Mouse (Mus musculus) limb, embryonic 10.5 days (tissue): ENCODE data around the gene Pxylp1. TPM values are rescaled to one million over a fixed set of nuclear protein-coding genes. Genes with fewer than 3 reads are reported as not detected.
A peak's percentile ranks its signal among the peaks of the same experiment; 100 is the strongest.

ENCODE experiments used
- DNase-seq: peaks from one replicate; pipeline ENCODE4 v3.0.0-alpha.2; 2017; ENCODE audit warnings: low spot score
- H3K27ac ChIP-seq: fragments of 300-500 bp; sonication (generic); 2 replicates; pipeline ENCODE4 v1.5.1; 2016; ENCODE audit warnings: mild to moderate bottlenecking
- H3K27me3 ChIP-seq: fragments of 300-500 bp; sonication (generic); 2 replicates; pipeline ENCODE4 v1.6.1; 2016; ENCODE audit warnings: low read depth, mild to moderate bottlenecking; ENCODE audit not compliant: poor library complexity, severe bottlenecking
- H3K36me3 ChIP-seq: fragments of 300-500 bp; sonication (generic); 2 replicates; pipeline ENCODE4 v1.6.1; 2016; ENCODE audit warnings: mild to moderate bottlenecking, moderate library complexity
- H3K4me1 ChIP-seq: fragments of 300-500 bp; sonication (generic); 2 replicates; pipeline ENCODE4 v1.6.1; 2016
- H3K4me3 ChIP-seq: fragments of 300-500 bp; sonication (generic); 2 replicates; pipeline ENCODE4 v1.5.1; 2016; ENCODE audit warnings: mild to moderate bottlenecking, moderate library complexity
- H3K9me3 ChIP-seq: fragments of 300-500 bp; sonication (generic); replicated peaks from 2 replicates; pipeline ENCODE4 v1.6.1; 2016; ENCODE audit warnings: mild to moderate bottlenecking
- WGBS: fragments of 180-500 bp; shearing (Covaris S2); methylation state at CpG from one replicate; pipeline ENCODE4 v1.1.7; 2016; 5-methylcytosine and 5-hydroxymethylcytosine counted together
- polyA plus RNA-seq: library from polyadenylated mRNA; unstranded; fragments of >200 nt; fragmentation: Nextera tagmentation; extraction: Ambion mirVana; gene quantifications from 2 replicates; pipeline ENCODE4 v1.2.1, GENCODE M21; 2016

Pxylp1 gene
- polyA plus RNA-seq, 1 experiment from 2014 or later: 15.3 TPM

DNA sequence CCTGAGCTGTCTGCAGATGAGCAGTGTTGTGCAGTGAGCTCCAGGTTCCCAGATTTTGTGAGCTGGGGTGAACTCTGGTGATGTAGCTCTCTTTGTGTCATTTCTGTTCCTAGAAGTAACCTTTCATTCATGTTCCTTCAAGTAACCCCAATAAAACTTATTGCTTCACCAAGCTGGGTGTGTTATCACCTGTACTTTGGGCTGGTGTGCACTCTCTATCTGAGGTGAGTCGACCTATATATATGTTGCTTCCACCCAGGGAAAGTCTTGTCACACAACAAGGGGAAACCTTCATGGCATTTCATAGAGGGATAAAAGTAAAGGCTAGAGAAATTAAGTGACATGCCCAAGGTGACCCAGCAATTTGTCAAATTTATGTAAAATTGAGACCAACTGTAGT, 17.0 kb upstream of the Pxylp1 start:
- no peaks in the 10 kb centered on the region for H3K9me3 ChIP-seq
- no peak for DNase-seq
- H3K27ac ChIP-seq: no peak overlapping the region
- H3K27me3 ChIP-seq: no peaks in the 10 kb centered on the region
- WGBS: 89% methylated on average over 1 of the region's 1 CpGs
- H3K36me3 ChIP-seq: no peaks in the 10 kb centered on the region
- H3K4me1 ChIP-seq: no peaks in the 10 kb centered on the region
- no peak overlapping the region for H3K4me3 ChIP-seq

DNA sequence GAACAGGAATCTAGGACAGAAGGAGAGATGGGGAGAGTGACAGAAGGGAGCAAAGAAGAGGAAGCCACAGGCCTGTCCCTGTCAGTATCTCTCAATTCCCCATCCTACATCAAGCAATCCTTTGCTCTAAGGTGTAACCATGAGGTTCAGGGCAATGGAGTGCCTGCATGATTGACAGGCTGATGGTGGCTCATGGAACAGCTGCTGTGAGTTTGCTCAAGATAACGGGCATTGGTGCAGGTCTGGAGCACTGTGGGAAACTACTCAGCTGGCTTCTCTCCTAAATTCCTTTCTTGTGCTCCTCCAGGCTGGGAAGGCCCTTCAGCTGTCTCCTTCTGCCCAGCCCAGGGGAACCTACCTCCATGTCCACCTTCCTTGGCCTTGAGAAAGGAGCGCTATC, 16.3 kb upstream of the Pxylp1 start:
- Histone ChIP-seq H3K27ac (no peak overlapping the region), H3K27me3 (no peaks in the 10 kb centered on the region), H3K4me3 (no peak overlapping the region), H3K36me3 (no peaks in the 10 kb centered on the region), H3K4me1 (no peaks in the 10 kb centered on the region), H3K9me3 (no peaks in the 10 kb centered on the region)
- DNase-seq: no peak
- 81% methylated on average over 2 of the region's 2 CpGs for WGBS

DNA sequence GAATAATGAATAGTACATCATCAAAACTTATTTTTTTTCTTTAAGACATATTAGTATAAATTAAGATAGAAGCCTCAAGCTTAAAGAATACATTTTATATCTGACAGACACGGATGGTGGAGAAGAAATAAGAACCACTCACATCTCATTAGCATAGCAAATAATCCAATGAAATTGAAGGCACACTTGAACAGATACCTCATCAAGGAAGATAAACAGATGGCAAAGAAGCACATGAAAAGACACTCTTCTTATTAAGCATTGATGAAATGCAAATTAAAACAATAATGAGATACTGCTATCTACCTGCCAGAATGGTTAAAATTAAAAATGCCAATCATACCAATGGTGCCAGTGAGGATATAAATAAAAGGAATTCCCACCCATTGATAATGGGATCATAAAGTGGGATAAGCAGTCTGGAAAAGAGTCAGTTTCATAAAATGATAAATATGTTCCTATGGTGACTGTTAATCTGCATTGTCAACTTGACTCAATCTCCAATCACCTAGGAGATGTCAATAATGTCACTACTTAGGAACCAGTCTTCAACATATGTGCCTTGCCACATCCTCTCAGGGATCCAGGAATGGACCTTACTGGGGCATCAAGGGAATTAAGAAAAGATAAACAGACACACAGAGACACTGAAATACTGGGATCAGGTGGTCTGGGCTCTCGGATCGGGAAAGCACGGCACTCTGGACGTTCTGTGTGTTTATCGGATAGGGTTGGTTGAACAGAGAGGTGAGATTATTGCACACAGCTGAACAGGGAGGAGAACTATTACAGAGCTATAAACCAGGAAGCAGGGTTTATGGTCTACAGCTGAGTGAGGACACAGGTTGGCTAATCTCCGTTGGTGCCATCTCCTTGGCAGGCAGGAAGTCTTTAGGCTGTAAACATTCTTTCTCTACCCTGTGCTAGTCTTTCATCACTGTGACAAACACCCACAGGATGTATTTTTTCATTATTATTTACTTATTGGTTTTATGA, 12.2 kb upstream of the Pxylp1 start:
- Histone ChIP-seq H3K27me3 (no peaks in the 10 kb centered on the region), H3K9me3 (no peaks in the 10 kb centered on the region), H3K4me1 (no peaks in the 10 kb centered on the region), H3K4me3 (no peak overlapping the region), H3K27ac (no peak overlapping the region), H3K36me3 (no peaks in the 10 kb centered on the region)
- 82% methylated on average over 7 of the region's 7 CpGs for WGBS
- DNase-seq: no peak

DNA sequence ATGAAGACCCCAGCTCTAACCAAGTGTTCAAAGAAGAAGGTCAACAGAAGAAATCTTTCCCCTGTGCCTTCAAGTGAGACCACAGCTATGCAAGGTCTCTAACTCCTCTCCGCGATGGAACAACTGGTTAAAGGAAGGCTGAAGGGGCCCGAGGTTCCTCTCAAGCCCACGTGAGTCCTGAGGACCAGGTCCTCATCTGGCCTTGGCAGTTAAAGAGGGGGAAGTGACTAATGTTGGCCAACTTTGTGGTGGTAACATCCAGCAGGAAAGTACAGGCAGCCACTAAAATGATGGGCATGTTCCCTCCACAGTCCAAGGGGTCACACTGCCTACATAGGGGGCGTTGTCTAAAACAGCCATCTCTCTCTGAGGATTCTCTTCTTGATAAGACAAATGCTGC, 7.2 kb upstream of the Pxylp1 start:
- WGBS: 87% methylated on average over 5 of the region's 5 CpGs
- Histone ChIP-seq H3K27ac (no peak overlapping the region), H3K4me3 (no peak overlapping the region), H3K27me3 (no peaks in the 10 kb centered on the region), H3K36me3 (no peaks in the 10 kb centered on the region), H3K4me1 (no peaks in the 10 kb centered on the region), H3K9me3 (no peaks in the 10 kb centered on the region)
- DNase-seq: no peak

DNA sequence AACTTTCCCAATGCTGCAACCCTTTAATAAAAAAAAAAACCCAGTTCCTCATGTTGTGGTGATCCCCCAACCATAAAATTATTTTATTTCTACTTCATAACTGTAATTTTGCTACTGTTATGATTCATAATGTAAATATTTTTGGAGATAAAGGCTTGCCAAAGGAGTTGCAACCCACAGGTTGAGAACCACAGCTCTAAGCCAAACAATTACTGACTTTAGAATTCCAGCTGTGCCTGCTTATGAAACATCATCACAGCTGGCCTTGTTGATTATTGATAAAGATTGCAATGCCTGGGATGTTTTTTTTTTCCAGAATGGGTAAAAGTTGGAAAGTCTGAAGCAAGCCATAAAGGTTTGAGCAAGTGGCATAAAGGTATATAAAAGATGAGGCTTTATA, 6.5 kb upstream of the Pxylp1 start:
- Histone ChIP-seq H3K4me1 (no peaks in the 10 kb centered on the region), H3K27ac (no peak overlapping the region), H3K36me3 (no peaks in the 10 kb centered on the region), H3K4me3 (no peak overlapping the region), H3K27me3 (no peaks in the 10 kb centered on the region), H3K9me3 (no peaks in the 10 kb centered on the region)
- DNase-seq: no peak

DNA sequence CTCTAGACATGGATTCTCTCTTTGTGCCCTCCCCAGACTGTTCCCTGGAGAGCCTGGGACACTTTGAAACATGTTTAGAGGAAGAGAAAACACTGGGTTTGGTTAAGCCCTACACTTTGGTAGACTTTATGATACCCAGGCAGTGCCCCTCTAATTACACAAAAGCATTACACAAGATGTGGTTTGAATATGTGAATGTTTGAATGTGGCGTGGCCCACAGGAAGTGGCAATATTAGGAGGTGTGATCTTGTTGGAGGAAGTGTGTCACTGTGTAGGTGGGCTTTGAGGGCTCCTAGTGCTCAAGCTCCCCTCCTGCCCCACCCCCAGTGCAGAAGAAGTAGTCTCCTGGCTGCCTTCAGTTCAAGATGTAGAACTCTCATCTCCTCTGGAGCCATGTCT, 4.2 kb upstream of the Pxylp1 start:
- WGBS: 88% methylated on average over 1 of the region's 1 CpGs
- peaks cover 18% of the 10 kb centered on the region for H3K4me1 ChIP-seq
- H3K27me3 ChIP-seq: no peaks in the 10 kb centered on the region
- H3K36me3 ChIP-seq: no peaks in the 10 kb centered on the region
- no peak overlapping the region for H3K4me3 ChIP-seq
- no peaks in the 10 kb centered on the region for H3K9me3 ChIP-seq
- H3K27ac ChIP-seq: no peak overlapping the region
- no peak for DNase-seq

DNA sequence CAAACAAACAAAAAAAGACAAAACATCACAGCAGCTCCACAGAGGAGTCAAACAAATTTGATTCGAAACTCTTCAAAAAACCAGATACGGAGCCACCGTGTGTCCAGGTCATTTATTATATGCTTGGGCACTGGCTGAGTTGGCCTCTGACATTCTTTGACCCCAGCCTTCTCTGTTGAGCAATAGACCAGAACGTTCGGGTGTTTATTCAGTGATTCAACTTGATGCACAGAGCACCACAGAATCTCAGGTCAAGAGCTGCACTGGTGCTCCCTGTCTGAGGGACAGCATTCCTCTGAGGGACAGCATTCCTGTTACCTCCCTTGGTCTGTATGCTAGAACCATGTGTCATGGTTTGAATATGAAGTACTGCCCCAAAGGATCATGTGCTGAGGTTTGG, 1.1 kb upstream of the Pxylp1 start:
- H3K27me3 ChIP-seq: peaks cover 15% of the 10 kb centered on the region
- H3K4me1 ChIP-seq: peaks cover 43% of the 10 kb centered on the region
- no peak for DNase-seq
- 73% methylated on average over 5 of the region's 5 CpGs for WGBS
- H3K27ac ChIP-seq: peak overlapping the region; percentile 42; the same call in 1 of the 2 replicates
- no peaks in the 10 kb centered on the region for H3K36me3 ChIP-seq
- H3K9me3 ChIP-seq: no peaks in the 10 kb centered on the region
- H3K4me3 ChIP-seq: no peak overlapping the region

DNA sequence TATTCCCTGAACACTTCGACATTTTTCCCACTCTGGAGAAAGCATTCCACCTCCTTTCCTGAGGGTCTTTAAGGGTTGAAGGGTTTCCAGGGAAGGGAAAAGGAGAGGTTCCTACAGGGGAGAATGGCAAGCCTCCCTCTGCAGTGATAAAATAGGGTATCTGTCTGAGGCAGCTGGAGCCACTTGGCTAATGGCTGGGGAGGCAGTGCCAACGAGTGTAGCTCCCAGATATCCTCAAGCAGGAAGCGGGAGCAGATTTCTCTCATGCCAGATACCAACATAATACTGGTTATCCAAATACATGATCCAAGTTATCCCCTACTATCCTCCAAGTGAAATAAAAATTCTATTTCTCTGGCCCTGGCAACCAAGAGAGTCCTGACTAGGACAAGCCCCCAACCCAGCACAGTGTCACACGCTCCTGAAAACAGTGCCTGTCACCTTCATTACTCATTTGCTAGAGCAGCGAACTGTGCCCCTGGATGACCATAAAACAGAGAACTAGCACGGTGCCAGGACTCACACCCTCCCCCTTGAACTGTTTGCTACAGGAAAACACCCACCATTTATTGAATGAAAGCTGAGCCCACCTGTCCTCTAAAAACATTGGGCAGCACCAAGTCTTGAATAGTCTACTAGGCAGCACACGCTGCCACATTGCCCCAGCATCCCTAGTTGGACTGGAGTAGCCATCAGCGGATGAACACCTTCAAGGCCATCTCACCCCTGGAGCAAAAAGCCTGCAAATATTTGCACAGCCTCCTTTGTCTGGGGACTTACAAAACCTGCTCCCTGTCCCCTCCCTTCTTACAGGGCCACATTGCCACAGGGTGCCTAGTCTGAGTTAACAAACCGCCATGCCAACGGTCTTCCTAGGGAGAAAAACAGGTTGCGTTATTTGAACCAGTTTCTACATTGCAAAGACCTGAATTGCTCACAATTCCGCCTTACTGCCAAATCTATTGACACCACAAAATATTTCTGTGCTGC, 833 bp downstream of the Pxylp1 start:
- H3K9me3 ChIP-seq: no peaks in the 10 kb centered on the region
- peaks cover 34% of the 10 kb centered on the region for H3K27me3 ChIP-seq
- 74% methylated on average over 12 of the region's 12 CpGs for WGBS
- peak overlapping the region; percentile 32; the same call in 1 of the 2 replicates for H3K27ac ChIP-seq
- DNase-seq: no peak
- H3K4me1 ChIP-seq: peaks cover 56% of the 10 kb centered on the region
- no peaks in the 10 kb centered on the region for H3K36me3 ChIP-seq
- H3K4me3 ChIP-seq: no peak overlapping the region

DNA sequence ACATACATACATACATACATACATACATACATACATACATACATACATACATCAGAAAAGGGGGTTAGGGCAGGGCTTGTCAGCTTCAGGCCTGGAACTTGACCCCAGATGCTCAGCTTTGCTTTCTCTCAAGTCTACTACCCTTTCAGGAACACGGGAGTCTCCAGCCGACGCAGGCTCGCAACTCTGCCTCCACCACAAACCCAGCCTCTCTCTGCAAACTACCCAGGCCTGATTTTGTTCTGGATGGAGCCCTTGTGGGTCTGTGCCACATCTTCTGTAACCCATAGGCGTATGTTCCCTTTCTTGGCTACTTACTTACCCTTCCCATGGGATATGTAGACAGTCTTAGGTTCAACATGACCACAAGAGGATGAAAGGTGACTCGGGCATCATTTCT, 1.7 kb downstream of the Pxylp1 start:
- 92% methylated on average over 6 of the region's 6 CpGs for WGBS
- Histone ChIP-seq H3K27ac (no peak overlapping the region), H3K4me1 (peaks cover 58% of the 10 kb centered on the region), H3K9me3 (no peaks in the 10 kb centered on the region), H3K27me3 (peaks cover 39% of the 10 kb centered on the region), H3K4me3 (no peak overlapping the region), H3K36me3 (no peaks in the 10 kb centered on the region)
- no peak for DNase-seq

- DNase-seq: no peak
- Histone ChIP-seq H3K9me3 (no peaks in the 10 kb centered on the region), H3K4me3 (no peak overlapping the region), H3K4me1 (peaks cover 58% of the 10 kb centered on the region), H3K36me3 (no peaks in the 10 kb centered on the region), H3K27me3 (peaks cover 39% of the 10 kb centered on the region), H3K27ac (peak overlapping the region; percentile 94)
- WGBS: 85% methylated on average over 6 of the region's 6 CpGs
Measured at GRCm38 (mm10) chr9:96890266-96890665, 2.2 kb downstream of the Pxylp1 start.

DNA sequence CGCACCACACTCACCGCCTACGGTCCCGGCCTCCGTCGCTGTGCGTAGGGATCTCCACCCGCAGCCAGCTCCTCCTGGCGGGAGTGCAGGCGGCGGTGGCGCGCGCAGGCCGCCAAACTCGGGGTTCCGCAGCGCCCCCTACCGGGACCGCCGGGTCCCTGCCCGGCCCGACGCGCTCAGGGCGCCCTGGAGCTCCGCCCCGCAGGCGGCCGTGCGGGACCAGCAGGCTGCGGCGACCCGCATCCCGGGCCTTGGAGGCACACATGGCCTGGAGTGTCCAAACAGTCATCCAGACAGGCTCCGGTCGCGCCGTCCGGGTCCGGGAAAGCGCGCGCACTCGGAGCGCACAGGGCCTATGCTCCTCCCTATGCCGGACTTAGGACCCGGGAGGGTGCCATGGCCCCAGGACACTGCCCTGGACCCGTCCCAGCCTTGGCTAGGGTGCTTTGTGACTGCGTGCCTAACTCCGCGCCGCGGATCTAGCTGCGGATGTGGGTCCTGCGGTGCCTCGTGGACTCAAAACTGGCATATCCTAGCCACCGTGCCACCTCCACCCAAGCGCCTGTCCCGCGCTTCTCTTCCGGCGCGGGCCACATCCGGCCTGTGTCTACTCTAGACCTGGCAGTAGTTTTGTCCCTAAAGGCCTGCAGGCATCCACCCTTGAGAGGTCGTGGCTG, 3.0 kb downstream of the Pxylp1 start:
- no peaks in the 10 kb centered on the region for H3K9me3 ChIP-seq
- WGBS: under 1% methylated on average over 66 of the region's 66 CpGs
- peak overlapping the region; percentile 77 for H3K4me3 ChIP-seq
- peak overlapping the region; percentile 94 for H3K27ac ChIP-seq
- peak; percentile 95 for DNase-seq
- H3K27me3 ChIP-seq: peaks cover 39% of the 10 kb centered on the region
- H3K36me3 ChIP-seq: no peaks in the 10 kb centered on the region
- H3K4me1 ChIP-seq: peaks cover 58% of the 10 kb centered on the region

- H3K27ac ChIP-seq: peak overlapping the region; percentile 94
- no peaks in the 10 kb centered on the region for H3K36me3 ChIP-seq
- peaks cover 41% of the 10 kb centered on the region for H3K27me3 ChIP-seq
- DNase-seq: no peak
- H3K4me3 ChIP-seq: peak overlapping the region; percentile 77
- peaks cover 58% of the 10 kb centered on the region for H3K4me1 ChIP-seq
- no peaks in the 10 kb centered on the region for H3K9me3 ChIP-seq
- under 1% methylated on average over 33 of the region's 37 CpGs for WGBS
Measured at GRCm38 (mm10) chr9:96888742-96889344, 3.6 kb downstream of the Pxylp1 start.
